Mouse (Mus musculus) ovary, adult 18-20 months (tissue): ENCODE data around the gene Smco1.
"Not testable (repeated sequence)": the region's sequence is repeated elsewhere in the genome, so short reads cannot be mapped to it uniquely, and the experiment has no call there.

Experiments used
- DNase-seq: peaks from one replicate; pipeline ENCODE4 v3.0.0; 2022; ENCODE audit warnings: low spot score, mixed read lengths

Gene Smco1

DNA sequence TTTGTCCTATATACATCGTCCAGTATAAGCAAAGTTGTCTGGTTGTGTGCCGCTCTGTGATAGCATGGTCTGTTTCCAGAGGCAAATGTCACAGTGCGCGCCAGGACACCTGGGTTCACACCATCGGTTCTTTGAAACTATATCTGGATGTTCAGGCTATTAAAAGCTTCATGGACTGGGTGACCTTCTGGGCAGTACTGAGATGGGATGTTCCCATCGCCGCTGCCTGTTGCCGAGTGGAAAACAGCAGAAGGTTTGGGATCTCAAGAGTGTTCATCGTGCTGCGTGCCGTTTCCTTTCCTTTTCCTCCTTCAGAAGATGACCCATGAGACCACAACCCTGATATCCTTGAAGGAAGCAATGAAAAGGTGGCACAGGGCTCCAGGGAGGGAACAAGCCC, at the start of gene Smco1:
TSS of gene Smco1 (plus strand) at position 178 of the 400 bp plus-strand sequence.
- DNase-seq, result no peak

GRCm38 (mm10) chr16:32221803-32222202, 49.5 kb upstream of the Smco1 start:
- no peak for DNase-seq

DNA sequence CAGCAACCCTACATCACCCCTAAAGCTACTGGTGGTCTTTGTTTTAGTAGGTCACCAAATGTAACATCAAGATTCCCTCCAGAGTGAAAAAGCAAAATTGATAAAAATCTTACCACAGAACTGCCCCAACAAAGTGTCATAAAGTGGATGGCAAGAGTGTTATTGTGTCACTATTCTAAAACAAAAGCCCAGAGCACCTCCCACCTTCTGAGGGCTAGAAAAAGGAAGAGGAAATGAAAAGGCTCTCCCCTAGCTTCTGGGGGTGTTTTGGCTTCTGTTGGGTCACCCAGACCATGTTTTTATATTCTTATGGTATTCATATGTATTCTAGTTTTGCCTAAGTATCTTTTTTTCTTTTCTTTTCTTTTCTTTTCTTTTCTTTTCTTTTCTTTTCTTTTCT, 48.9 kb upstream of the Smco1 start:
- DNase-seq, result no peak

- peak; percentile 62 for DNase-seq
Observed at GRCm38 (mm10) chr16:32232050-32232449, 39.2 kb upstream of the Smco1 start.

GRCm38 (mm10) chr16:32237930-32238680, 33.2 kb upstream of the Smco1 start:
- DNase-seq, result no peak

GRCm38 (mm10) chr16:32239428-32240312, 31.6 kb upstream of the Smco1 start:
- DNase-seq, result no peak

DNA sequence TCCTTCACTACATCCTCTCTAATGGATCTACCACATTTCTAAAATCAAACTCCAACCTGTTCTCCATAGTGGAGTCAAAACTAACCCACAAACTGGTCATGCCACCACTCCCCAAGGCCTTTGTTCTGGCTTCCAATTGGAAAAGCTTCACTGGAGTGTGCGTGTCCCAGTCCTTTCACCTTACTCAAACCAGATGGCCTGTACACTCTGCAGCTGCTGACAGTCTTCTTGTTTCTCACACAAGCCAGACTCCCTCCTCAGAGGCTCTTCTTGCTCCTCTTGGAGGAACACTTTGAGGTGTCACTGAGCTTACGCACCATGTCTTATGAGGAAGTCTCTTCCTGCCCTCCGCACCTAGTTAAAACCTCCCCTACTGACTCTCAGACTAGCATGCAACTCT, 27.4 kb upstream of the Smco1 start:
- no peak for DNase-seq

DNA sequence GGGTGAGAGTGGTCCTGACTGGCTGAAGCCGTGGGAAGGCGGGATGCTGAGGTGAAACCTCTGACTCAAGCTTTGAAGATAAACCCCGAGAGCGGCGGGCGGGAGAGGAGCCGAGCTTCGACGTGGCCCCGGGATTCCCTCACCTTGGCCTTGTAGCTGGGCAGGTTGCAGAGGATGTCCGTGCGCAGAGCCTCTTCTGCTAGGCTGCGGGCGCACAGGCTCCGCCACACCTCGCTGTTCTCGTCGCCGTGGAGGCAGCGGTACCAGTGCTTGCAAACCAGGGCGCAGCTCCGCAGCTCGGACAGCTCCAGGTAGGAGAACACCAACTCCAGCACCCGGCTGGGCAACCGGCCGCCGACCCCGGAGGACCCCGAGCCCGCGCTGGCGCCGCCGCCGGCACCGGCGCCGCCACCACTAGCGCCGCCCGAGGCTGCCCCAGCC, 24.9 kb upstream of the Smco1 start:
- DNase-seq, result peak; percentile 28

- DNase-seq, result peak; percentile 97
Observed at GRCm38 (mm10) chr16:32246952-32247370, 24.3 kb upstream of the Smco1 start, which contains the start of the genes Fbxo45 and Wdr53. Fbxo45 (minus strand) TSS chr16:32247158. Wdr53 (plus strand) TSS chr16:32247227.

- not testable (repeated sequence) for DNase-seq
Observed at GRCm38 (mm10) chr16:32264225-32264624, 7.0 kb upstream of the Smco1 start.

DNA sequence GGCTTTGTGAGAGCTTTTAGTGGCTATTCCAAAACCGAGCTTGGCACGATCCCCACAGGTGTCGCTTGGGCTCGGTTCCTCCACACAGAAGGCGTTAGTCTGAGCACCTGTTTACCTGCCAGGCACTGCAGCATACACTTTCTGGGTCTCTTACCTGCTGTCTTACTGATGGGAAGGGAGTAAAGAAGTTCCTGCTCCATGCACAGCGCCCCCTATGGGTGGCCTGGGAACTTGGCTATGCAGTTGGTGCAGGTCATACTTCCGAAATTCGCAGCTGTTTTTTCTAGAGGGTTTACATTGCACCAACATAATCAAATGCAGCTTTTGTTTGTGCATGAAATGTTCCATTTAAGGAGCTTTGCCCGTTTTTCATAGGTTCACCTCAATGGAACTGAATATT, 2.1 kb downstream of the Smco1 start:
- DNase-seq, result no peak

DNA sequence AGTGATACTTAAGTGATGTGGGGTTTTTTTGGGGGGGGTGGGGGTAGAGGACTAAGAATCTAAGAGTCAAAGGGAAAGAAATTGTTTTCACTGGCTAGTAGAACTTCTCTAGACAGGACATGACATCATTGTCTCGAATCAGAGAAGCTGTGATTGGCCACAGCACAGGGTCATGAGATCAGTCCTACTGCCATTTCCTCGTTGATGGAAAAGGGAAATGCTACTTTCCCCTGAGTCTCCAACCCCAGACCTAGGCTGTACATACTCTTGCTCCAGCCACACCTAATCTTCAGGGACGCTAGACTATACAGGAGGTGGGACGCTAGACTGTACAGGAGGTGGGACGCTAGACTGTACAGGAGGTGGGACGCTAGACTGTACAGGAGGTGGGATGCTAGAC, 3.8 kb downstream of the Smco1 start:
- DNase-seq, result no peak

GRCm38 (mm10) chr16:32275830-32276229, 4.6 kb downstream of the Smco1 start:
- no peak for DNase-seq

- peak; percentile 87 for DNase-seq
Observed at GRCm38 (mm10) chr16:32277308-32278256, 6.3 kb downstream of the Smco1 start, which contains the start of gene Rnf168. Rnf168 (plus strand) TSS chr16:32277459.

DNA sequence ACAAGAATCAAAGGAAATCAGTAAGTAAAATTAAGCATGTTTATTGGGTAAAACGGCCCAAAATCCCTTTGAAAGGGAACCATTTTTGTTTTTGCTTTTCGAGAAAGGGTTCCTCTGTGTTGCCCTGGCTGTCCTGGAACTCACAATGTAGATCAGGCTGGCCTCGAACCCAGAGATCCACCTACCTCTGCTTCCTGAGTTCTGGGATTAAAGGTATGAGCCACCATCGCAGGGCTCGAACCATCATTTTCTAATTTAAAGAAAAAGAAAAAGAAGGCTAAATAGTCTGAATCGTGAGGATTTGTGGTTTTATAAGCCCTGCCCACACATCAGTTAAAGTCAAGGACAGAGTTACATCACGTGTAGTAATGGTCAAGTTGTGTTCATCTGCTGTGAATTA, 7.1 kb downstream of the Smco1 start:
- no peak for DNase-seq

DNA sequence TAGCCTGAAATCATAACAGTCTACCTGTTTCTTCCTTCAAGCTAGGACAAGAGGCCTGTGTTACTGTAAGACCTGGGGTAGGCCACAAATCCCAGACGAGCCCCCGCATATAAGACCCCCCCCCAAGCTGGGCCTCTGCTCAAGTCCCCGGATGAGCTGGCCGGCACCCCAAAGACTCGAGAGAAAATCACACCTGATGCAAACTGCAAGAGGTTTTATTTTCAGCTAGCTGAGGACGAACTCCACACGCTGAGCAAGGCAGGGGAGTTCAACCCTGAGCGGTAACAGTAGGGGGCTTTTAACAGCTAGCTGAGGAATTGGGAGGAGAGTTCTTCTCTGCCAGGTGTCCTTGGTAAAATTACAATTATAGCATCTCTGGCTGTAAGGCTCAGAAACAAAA, 8.9 kb downstream of the Smco1 start:
- DNase-seq, result no peak

- DNase-seq, result no peak
Observed at GRCm38 (mm10) chr16:32282608-32283007, 11.3 kb downstream of the Smco1 start.

GRCm38 (mm10) chr16:32291821-32292220, 20.6 kb downstream of the Smco1 start:
- DNase-seq, result no peak

- not testable (repeated sequence) for DNase-seq
Observed at GRCm38 (mm10) chr16:32299617-32300016, 28.3 kb downstream of the Smco1 start.

GRCm38 (mm10) chr16:32303046-32303445, 31.8 kb downstream of the Smco1 start:
- DNase-seq, result no peak

- no peak for DNase-seq
Observed at GRCm38 (mm10) chr16:32303886-32304285, 32.6 kb downstream of the Smco1 start.

GRCm38 (mm10) chr16:32311970-32312369, 40.7 kb downstream of the Smco1 start:
- no peak for DNase-seq
